Mouse (Mus musculus): Measurements from ENCODE around the gene Krt88. TPM values are rescaled to one million over a fixed set of nuclear protein-coding genes. Genes with fewer than 3 reads are reported as not detected.

Gene Krt88
- not detected for polyA plus RNA-seq (2017; shearing (Covaris generic))

GRCm38 (mm10) chr15:101447444-101447843 lies at the start of gene Krt88:
Gene Krt88 (plus strand): TSS chr15:101447744.

GRCm38 (mm10) chr15:101410775-101411174 lies 36.8 kb upstream of the Krt88 start, which contains the start of gene Krt7:
Gene Krt7 (plus strand): TSS chr15:101411043.

GRCm38 (mm10) chr15:101438555-101438954 lies 9.0 kb upstream of the Krt88 start, which contains the start of gene Krt87:
Gene Krt87 (minus strand): TSS chr15:101438804.

GRCm38 (mm10) chr15:101463651-101464050 lies 16.1 kb downstream of the Krt88 start, which contains the start of gene Krt81:
Gene Krt81 (minus strand): TSS chr15:101463751.

GRCm38 (mm10) chr15:101472952-101473528 lies 25.5 kb downstream of the Krt88 start, which contains the start of gene Krt86:
Gene Krt86 (plus strand): TSS chr15:101473478.

GRCm38 (mm10) chr15:101491431-101491830 lies 43.9 kb downstream of the Krt88 start, which contains the start of gene Krt83:
Gene Krt83 (minus strand): TSS chr15:101491512.

Other genes with a start within 250 kb of the Krt88 start
- gene Grasp, start 223.6 kb upstream of the Krt88 start, polyA plus RNA-seq (2017; shearing (Covaris generic)), result 8.4 TPM
- gene Nr4a1, start 193.5 kb upstream of the Krt88 start, polyA plus RNA-seq (2017; shearing (Covaris generic)), result 116 TPM
- gene Atg101, start 163.5 kb upstream of the Krt88 start, polyA plus RNA-seq (2017; shearing (Covaris generic)), result 63.0 TPM
- gene 6030408B16Rik, start 154.5 kb upstream of the Krt88 start, polyA plus RNA-seq (2017; shearing (Covaris generic)), result not detected
- 0.06 TPM for gene Krt80, start 77.6 kb upstream of the Krt88 start, polyA plus RNA-seq (2017; shearing (Covaris generic))
- gene Krt7, start 36.7 kb upstream of the Krt88 start, polyA plus RNA-seq (2017; shearing (Covaris generic)), result 0.07 TPM
- gene Krt87, start 8.9 kb upstream of the Krt88 start, polyA plus RNA-seq (2017; shearing (Covaris generic)), result 0.16 TPM
- not detected for gene Krt81, start 16.0 kb downstream of the Krt88 start, polyA plus RNA-seq (2017; shearing (Covaris generic))
- not detected for gene Krt86, start 25.7 kb downstream of the Krt88 start, polyA plus RNA-seq (2017; shearing (Covaris generic))
- gene Krt83, start 43.8 kb downstream of the Krt88 start, polyA plus RNA-seq (2017; shearing (Covaris generic)), result 2.7 TPM
- gene Gm49425, start 69.5 kb downstream of the Krt88 start, polyA plus RNA-seq (2017; shearing (Covaris generic)), result not detected
- 0.14 TPM for gene Krt84, start 85.1 kb downstream of the Krt88 start, polyA plus RNA-seq (2017; shearing (Covaris generic))
- gene Krt82, start 102.9 kb downstream of the Krt88 start, polyA plus RNA-seq (2017; shearing (Covaris generic)), result not detected
- gene Krt90, start 115.2 kb downstream of the Krt88 start, polyA plus RNA-seq (2017; shearing (Covaris generic)), result not detected
- gene Krt75, start 126.2 kb downstream of the Krt88 start, polyA plus RNA-seq (2017; shearing (Covaris generic)), result 0.18 TPM
- not detected for gene Gm5414, start 180.4 kb downstream of the Krt88 start, polyA plus RNA-seq (2017; shearing (Covaris generic))
- not detected for gene Gm5478, start 199.6 kb downstream of the Krt88 start, polyA plus RNA-seq (2017; shearing (Covaris generic))
- not detected for gene Krt6b, start 232.5 kb downstream of the Krt88 start, polyA plus RNA-seq (2017; shearing (Covaris generic))
- not detected for gene Krt6a, start 246.6 kb downstream of the Krt88 start, polyA plus RNA-seq (2017; shearing (Covaris generic))

All from CD4-positive, CD25-positive, alpha-beta regulatory T cell (primary cell).